Mouse (Mus musculus) intestine, postnatal 0 days (tissue): ENCODE measurements around the gene Slc9a9. TPM values are rescaled to one million over a fixed set of nuclear protein-coding genes. Genes with fewer than 3 reads are reported as not detected.

Source experiments
- ATAC-seq: fragments of 200-750 bp; cut with Nextera tagmentation; 2 replicates; pipeline ENCODE4 v1.8.0; 2017; ENCODE audit warnings: mild to moderate bottlenecking, moderate TSS enrichment, moderate library complexity
- H3K27ac ChIP-seq: fragments of 300-500 bp; sonication (generic); 2 replicates; pipeline ENCODE4 v1.5.1; 2014; ENCODE audit warnings: mild to moderate bottlenecking, low read depth, low read length, moderate library complexity
- H3K27me3 ChIP-seq: fragments of 300-500 bp; sonication (generic); replicated peaks from 2 replicates; pipeline ENCODE4 v1.6.1; 2014; ENCODE audit warnings: low read length, mixed read lengths; ENCODE audit not compliant: control insufficient read depth, insufficient read depth
- H3K36me3 ChIP-seq: fragments of 300-500 bp; sonication (generic); 2 replicates; pipeline ENCODE4 v1.6.1; 2014; ENCODE audit warnings: mild to moderate bottlenecking, moderate library complexity; ENCODE audit not compliant: control insufficient read depth, insufficient read depth
- H3K4me1 ChIP-seq: fragments of 300-500 bp; sonication (generic); replicated peaks from 2 replicates; pipeline ENCODE4 v1.6.1; 2014; ENCODE audit warnings: antibody characterized with exemption, low read length, mixed read lengths; ENCODE audit not compliant: control insufficient read depth, insufficient read depth
- H3K4me2 ChIP-seq: fragments of 300-500 bp; sonication (generic); replicated peaks from 2 replicates; pipeline ENCODE4 v1.6.1; 2014; ENCODE audit warnings: low read depth, mild to moderate bottlenecking, moderate library complexity
- H3K4me3 ChIP-seq: fragments of 300-500 bp; sonication (generic); 2 replicates; pipeline ENCODE4 v1.5.1; 2014; ENCODE audit warnings: low read depth, low read length
- H3K9ac ChIP-seq: fragments of 300-500 bp; sonication (generic); 2 replicates; pipeline ENCODE4 v1.6.1; 2014; ENCODE audit warnings: mild to moderate bottlenecking, low read depth, low read length
- H3K9me3 ChIP-seq: fragments of 300-500 bp; sonication (generic); 2 replicates; pipeline ENCODE4 v1.6.1; 2016; ENCODE audit warnings: mixed run types; ENCODE audit not compliant: control insufficient read depth
- CTCF ChIP-seq: sonication (generic); IDR thresholded peaks from 2 replicates; pipeline ENCODE4 v1.5.1; 2016; ENCODE audit warnings: low read depth, mild to moderate bottlenecking, control low read depth, antibody characterized with exemption, moderate library complexity
- WGBS: fragments of 180-500 bp; shearing (Covaris S2); extraction: QIAGEN DNeasy Blood & Tissue Kit; methylation state at CpG from one replicate; pipeline ENCODE4 v1.1.7; 2014; 5-methylcytosine and 5-hydroxymethylcytosine counted together
- polyA plus RNA-seq: library from polyadenylated mRNA; unstranded; fragments of >200 nt; fragmentation: Nextera tagmentation; extraction: Ambion mirVana; gene quantifications from 2 replicates; pipeline ENCODE4 v1.2.1, GENCODE M21; 2015

Gene Slc9a9
- polyA plus RNA-seq, 1 experiment from 2014 or later, result 1.0 TPM

DNA sequence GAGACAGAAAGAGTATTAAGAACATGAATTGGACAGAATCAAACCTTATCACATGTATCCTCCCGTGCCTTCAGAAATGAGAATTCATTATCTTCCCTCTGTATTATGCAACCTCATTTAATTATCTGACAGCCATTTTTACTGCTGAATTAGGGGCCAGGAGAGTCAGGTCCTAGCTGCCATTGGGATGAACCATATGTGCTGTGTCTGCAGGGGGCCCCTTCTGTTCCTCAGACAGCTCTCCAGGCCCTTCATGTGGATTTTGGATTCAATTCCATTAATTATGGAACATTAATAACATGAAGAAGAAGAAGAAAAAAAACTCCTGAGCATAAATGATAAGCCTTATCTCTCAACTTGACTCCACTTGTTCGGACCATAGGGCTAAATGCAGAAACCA lies 559.4 kb downstream of the Slc9a9 start:
- H3K4me3 ChIP-seq, result no peak overlapping the region
- no peak overlapping the region for H3K27ac ChIP-seq
- ATAC-seq, result no peak
- H3K9ac ChIP-seq, result no peak overlapping the region
- no peak overlapping the region for H3K4me2 ChIP-seq
- no peak for TF ChIP-seq CTCF
- H3K9me3 ChIP-seq, result no peaks in the 10 kb centered on the region
- no peaks in the 10 kb centered on the region for H3K4me1 ChIP-seq
- H3K36me3 ChIP-seq, result no peaks in the 10 kb centered on the region
- WGBS, result 72% methylated on average over 2 of the region's 2 CpGs
- no peaks in the 10 kb centered on the region for H3K27me3 ChIP-seq

DNA sequence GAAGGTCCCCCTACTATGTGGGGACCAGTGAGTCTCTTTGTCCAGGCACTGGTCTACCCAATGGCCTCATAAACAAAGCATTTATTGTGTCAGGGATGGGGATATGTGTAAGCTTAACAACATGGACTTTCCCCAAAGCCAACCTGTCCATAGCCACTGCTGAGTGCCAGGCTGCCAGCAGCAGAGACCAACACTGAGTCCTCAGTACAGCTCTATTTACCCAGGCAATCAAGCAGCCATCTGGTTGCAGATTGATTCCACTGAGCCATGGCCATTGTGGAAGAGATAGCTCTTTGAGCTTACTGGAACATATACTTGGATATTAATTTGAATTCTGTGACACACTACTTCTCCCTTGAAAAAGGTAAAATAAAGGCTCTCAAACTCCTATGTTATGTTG lies 570.2 kb downstream of the Slc9a9 start:
- Histone ChIP-seq H3K4me2 (no peak overlapping the region), H3K9me3 (no peaks in the 10 kb centered on the region), H3K27ac (no peak overlapping the region), H3K4me1 (no peaks in the 10 kb centered on the region), H3K27me3 (no peaks in the 10 kb centered on the region), H3K36me3 (no peaks in the 10 kb centered on the region), H3K9ac (no peak overlapping the region), H3K4me3 (no peak overlapping the region)
- ATAC-seq, result no peak
- no peak for TF ChIP-seq CTCF

DNA sequence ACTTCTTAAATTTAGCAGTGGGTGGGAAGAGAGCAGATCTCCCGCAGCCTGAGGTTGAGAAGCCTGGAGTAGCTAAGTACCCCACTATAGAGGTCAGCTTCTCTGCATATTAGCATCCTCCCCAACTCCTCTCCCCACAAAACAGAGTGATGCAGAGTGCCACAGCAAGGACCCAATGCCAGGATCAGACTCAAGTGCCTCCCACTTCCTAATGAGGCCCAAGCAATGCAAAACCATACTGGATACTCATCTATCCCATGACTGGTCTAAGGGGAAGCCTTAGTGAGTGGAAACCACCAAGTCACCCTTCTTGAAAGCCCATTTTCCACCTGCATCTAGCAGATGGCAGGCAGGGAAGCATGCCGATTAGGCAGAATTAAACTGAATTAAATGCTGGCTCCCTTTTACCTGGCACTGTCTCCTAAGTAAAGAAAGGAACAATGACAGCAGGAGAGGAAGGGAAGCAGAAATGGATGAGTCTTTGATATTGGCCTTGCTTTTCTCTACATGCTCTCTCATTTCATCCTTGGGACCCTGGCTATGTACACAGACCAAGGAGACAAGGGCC lies 573.0 kb downstream of the Slc9a9 start:
- no peak for ATAC-seq
- Histone ChIP-seq H3K9me3 (no peaks in the 10 kb centered on the region), H3K27ac (no peak overlapping the region), H3K36me3 (no peaks in the 10 kb centered on the region), H3K4me3 (no peak overlapping the region), H3K9ac (no peak overlapping the region), H3K27me3 (no peaks in the 10 kb centered on the region), H3K4me1 (no peaks in the 10 kb centered on the region), H3K4me2 (no peak overlapping the region)
- no peak for TF ChIP-seq CTCF
- WGBS, result 91% methylated on average over 2 of the region's 2 CpGs

DNA sequence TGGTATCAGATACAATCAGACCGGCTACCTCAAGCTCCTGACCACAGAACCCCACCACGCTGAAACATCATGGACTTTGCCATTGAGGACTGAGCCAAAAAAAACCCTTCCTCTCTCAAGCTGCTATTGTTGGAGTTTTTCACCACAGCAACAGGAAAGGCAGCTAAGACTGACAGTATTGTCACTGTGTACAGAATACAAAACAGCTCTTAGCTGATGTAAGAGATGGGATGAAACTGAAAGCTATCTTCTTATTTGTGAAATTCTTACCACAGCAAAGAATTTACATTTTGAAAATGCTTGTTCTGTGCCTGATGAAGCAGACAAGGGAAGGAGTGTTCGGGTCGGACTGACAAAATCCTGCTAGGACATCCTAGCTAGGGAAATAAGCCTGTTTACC lies 584.5 kb downstream of the Slc9a9 start:
- no peaks in the 10 kb centered on the region for H3K27me3 ChIP-seq
- no peaks in the 10 kb centered on the region for H3K4me1 ChIP-seq
- no peak overlapping the region for H3K9ac ChIP-seq
- no peak for TF ChIP-seq CTCF
- H3K9me3 ChIP-seq, result no peaks in the 10 kb centered on the region
- H3K4me2 ChIP-seq, result no peak overlapping the region
- H3K27ac ChIP-seq, result no peak overlapping the region
- 80% methylated on average over 4 of the region's 4 CpGs for WGBS
- ATAC-seq, result no peak
- no peaks in the 10 kb centered on the region for H3K36me3 ChIP-seq
- no peak overlapping the region for H3K4me3 ChIP-seq

DNA sequence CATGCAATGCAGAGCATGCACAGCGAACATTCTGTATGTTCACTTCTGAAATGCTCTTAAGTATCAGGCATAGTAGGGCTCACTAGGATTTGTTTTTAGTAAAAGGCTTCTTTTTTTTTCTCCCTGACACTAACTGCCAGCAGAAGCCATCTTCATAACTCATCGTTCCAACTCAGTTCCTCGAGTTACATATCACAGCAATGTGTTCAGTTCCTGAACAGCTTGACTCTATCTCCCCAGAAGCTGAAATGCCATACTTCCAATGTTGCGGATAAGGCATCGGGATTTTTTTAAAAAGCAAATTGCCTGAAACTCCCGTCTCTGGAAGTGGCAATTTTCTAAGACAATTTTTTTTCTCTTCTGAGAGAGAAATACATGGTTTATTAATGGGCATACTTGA lies 586.1 kb downstream of the Slc9a9 start:
- no peak overlapping the region for H3K27ac ChIP-seq
- H3K27me3 ChIP-seq, result no peaks in the 10 kb centered on the region
- H3K9ac ChIP-seq, result no peak overlapping the region
- no peak overlapping the region for H3K4me3 ChIP-seq
- no peak for TF ChIP-seq CTCF
- no peak overlapping the region for H3K4me2 ChIP-seq
- no peaks in the 10 kb centered on the region for H3K36me3 ChIP-seq
- no peak for ATAC-seq
- WGBS, result 69% methylated on average over 6 of the region's 6 CpGs
- H3K9me3 ChIP-seq, result no peaks in the 10 kb centered on the region
- no peaks in the 10 kb centered on the region for H3K4me1 ChIP-seq

DNA sequence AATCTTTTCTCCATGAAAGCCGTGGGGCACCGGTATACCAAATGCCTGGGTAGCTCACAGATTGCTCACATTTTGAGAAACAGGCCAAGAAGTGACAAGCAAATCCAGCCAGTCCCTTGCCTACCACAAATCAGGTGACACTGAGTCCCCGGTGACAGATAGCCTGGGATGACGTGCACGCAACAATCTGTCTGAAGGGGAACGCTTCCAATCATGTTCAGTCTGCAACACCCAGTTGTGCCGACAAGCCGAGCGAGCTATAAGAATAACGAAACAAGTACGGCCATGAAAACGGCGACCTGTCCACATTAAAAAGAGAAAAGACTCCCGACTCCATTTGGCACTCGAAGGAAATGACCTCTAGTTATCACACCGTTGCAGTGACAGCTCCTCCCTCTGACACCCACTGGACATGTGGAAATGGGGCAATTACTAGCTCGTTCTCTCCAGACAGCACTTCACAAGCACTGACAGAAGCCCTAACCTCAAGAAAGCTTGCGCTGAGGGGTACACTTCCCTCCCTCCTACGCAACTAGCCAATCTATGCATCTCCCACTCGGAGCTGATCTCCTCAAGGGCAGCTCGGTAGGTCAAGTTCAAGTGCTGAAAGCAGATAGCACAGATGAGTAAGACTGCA lies 587.1 kb downstream of the Slc9a9 start:
- Histone ChIP-seq H3K4me1 (no peaks in the 10 kb centered on the region), H3K4me2 (no peak overlapping the region), H3K27ac (no peak overlapping the region), H3K36me3 (no peaks in the 10 kb centered on the region), H3K9me3 (no peaks in the 10 kb centered on the region), H3K9ac (no peak overlapping the region), H3K27me3 (no peaks in the 10 kb centered on the region), H3K4me3 (no peak overlapping the region)
- 91% methylated on average over 21 of the region's 21 CpGs for WGBS
- ATAC-seq, result no peak
- TF ChIP-seq CTCF, result no peak
